ENCODE assay signal across 9 mouse cellular contexts in genomic region chr2:129595661-129596209, GRCm38 (mm10). TPM values are rescaled to one million over a fixed set of nuclear protein-coding genes. Genes with fewer than 3 reads are reported as not detected.
A peak's percentile ranks its signal among the peaks of the same experiment; 100 is the strongest.
DNase-seq lines count a peak whose midpoint lies in the region; ATAC-seq and TF ChIP-seq lines count a peak whose summit lies in the region.
"Had no signal": no experiment of that assay in that cellular context is flagged by ENCODE, and none has a peak within 500 bp of the region (broad histone marks: within the 10 kb centered on the region; RNA-seq: fewer than 3 reads in every experiment).

No protein-coding gene starts in this region.

- peaks cover 37% of the 10 kb centered on the region for H3K4me1 ChIP-seq in kidney, embryonic 16.5 days (ENCODE audit: insufficient read depth, low read length)
- H3K4me1 ChIP-seq in cortical plate, adult 2 months (ENCODE audit: control insufficient read depth, insufficient read depth, low read length) = peaks cover 27% of the 10 kb centered on the region

- no peak overlapping the region for H3K9ac ChIP-seq in kidney, embryonic 16.5 days (replicated peaks; ENCODE audit: low read length)
- H3K9ac ChIP-seq: heart, embryonic 15.5 days had no signal

- no peak overlapping the region for H3K4me3 ChIP-seq in kidney, embryonic 16.5 days (ENCODE audit: low read length)
- H3K4me3 ChIP-seq in cortical plate, adult 2 months (ENCODE audit: insufficient read depth, low read length) = peak overlapping the region; percentile 98
- H3K4me3 ChIP-seq: heart, embryonic 15.5 days had no signal

- no peak overlapping the region for H3K27ac ChIP-seq in kidney, embryonic 16.5 days (ENCODE audit: low read length)
- H3K27ac ChIP-seq in cortical plate, adult 2 months (ENCODE audit: insufficient read depth, low read length) = peak overlapping the region; percentile 49
- H3K27ac ChIP-seq: heart, embryonic 15.5 days had no signal

- 38% methylated on average over 7 of the region's 7 CpGs for WGBS in kidney, embryonic 16.5 days

- H3K27me3 ChIP-seq in kidney, embryonic 16.5 days (ENCODE audit: insufficient read depth, low read length) = no peaks in the 10 kb centered on the region
- H3K27me3 ChIP-seq: heart, embryonic 15.5 days had no signal

- no peaks in the 10 kb centered on the region for H3K36me3 ChIP-seq in kidney, embryonic 16.5 days (ENCODE audit: insufficient read depth, low read length)
- H3K36me3 ChIP-seq: heart, embryonic 15.5 days had no signal

- no peak overlapping the region for H3K4me2 ChIP-seq in kidney, embryonic 16.5 days (replicated peaks; ENCODE audit: low read depth, low read length)
- H3K4me2 ChIP-seq: heart, embryonic 15.5 days had no signal

- peak; percentile 35 for DNase-seq in adrenal gland, adult 8-10 months
- DNase-seq in adrenal gland, adult 18-20 months (ENCODE audit: low spot score in 2 of 2) = no peak
- DNase-seq in kidney, adult 11 months = peak; percentile 68
- no peak for DNase-seq in urinary bladder, adult 18-20 months (ENCODE audit: low spot score in 2 of 2)
- DNase-seq in urinary bladder, postnatal 10 days (ENCODE audit: low spot score) = no peak

- no peaks in the 10 kb centered on the region for H3K9me3 ChIP-seq in kidney, embryonic 16.5 days (ENCODE audit: low read length)
- H3K9me3 ChIP-seq: heart, embryonic 15.5 days had no signal

- no peak for ATAC-seq in kidney, embryonic 16.5 days (ENCODE audit: low FRiP score, low TSS enrichment)
- peak; percentile 42 for ATAC-seq in megakaryocyte, adult 5-6 weeks (ENCODE audit: poor library complexity, severe bottlenecking)

- TF ChIP-seq POLR2A in cortical plate, adult 2 months (IDR thresholded peaks at IDR 0.05; ENCODE audit: extremely low read depth, insufficient read depth, low read length) = peak; percentile 36; the same call in 1 of the 2 replicates

- no peak for TF ChIP-seq CTCF in cortical plate, adult 2 months (IDR thresholded peaks at IDR 0.05; ENCODE audit: extremely low read depth, insufficient read depth, low read length)

RNA-seq across cellular contexts. Expression of gene Sirpa, which starts 3.1 kb away (rescaled TPM):
- total RNA-seq in adrenal gland, adult 8-10 months (2022) = 10 to 100 TPM; 58.4 to 75.6 (median 70.1) TPM
- 10 to 100 TPM; 42.1 to 60.6 TPM for total RNA-seq in adrenal gland, adult 18-20 months (2021)
- polyA plus RNA-seq in kidney, embryonic 16.5 days (2015; fragmentation: Nextera tagmentation; extraction: Ambion mirVana) = 29.0 and 29.8 TPM in 2 replicates
- polyA plus RNA-seq in cortical plate, adult 2 months (2012; rRNA removed) = 314 and 333 TPM in 2 replicates
- total RNA-seq in megakaryocyte, adult 5-6 weeks (2015) = 290 and 306 TPM in 2 replicates
- 325 and 361 TPM in 2 replicates for total RNA-seq in megakaryocyte, adult 5-6 weeks (2017)

RNA-seq across cellular contexts. Expression of gene F830045P16Rik, which starts 59.3 kb away (rescaled TPM):
- not detected for total RNA-seq in adrenal gland, adult 8-10 months (2022)
- not detected for total RNA-seq in adrenal gland, adult 18-20 months (2021)
- not detected in 2 replicates for polyA plus RNA-seq in kidney, embryonic 16.5 days (2015; fragmentation: Nextera tagmentation; extraction: Ambion mirVana)
- polyA plus RNA-seq in cortical plate, adult 2 months (2012; rRNA removed) = 0.08 TPM in 1 of 2 replicates, not detected in the other
- total RNA-seq in megakaryocyte, adult 5-6 weeks (2015) = not detected in 2 replicates
- not detected in 2 replicates for total RNA-seq in megakaryocyte, adult 5-6 weeks (2017)
- polyA plus RNA-seq: heart, embryonic 15.5 days had no signal

Comparison
In these comparisons a context has a peak if more than half of its experiments do, and no peak if none do; other contexts are left out.
1. DNase-seq: peak in adrenal gland, adult 8-10 months (single experiment) and kidney, adult 11 months (single experiment); none in adrenal gland, adult 18-20 months (0 of 2), urinary bladder, adult 18-20 months (0 of 2) and urinary bladder, postnatal 10 days (single experiment).